Mouse (Mus musculus) cerebral cortex, adult 2 months (tissue): ENCODE data around the gene Uqcrq.

Experiments
- WGBS: fragments of 180-500 bp; shearing (Covaris S2); methylation state at CpG from one replicate; pipeline ENCODE4 v1.1.7; 2018; 5-methylcytosine and 5-hydroxymethylcytosine counted together

Gene Uqcrq

GRCm38 (mm10) chr11:53393856-53394255 lies 36.8 kb downstream of the Uqcrq start:
- 82% methylated on average over 1 of the region's 1 CpGs for WGBS

- WGBS, result 85% methylated on average over 2 of the region's 2 CpGs
These were observed 46.7 kb downstream of the Uqcrq start for GRCm38 (mm10) chr11:53383758-53384428.

DNA sequence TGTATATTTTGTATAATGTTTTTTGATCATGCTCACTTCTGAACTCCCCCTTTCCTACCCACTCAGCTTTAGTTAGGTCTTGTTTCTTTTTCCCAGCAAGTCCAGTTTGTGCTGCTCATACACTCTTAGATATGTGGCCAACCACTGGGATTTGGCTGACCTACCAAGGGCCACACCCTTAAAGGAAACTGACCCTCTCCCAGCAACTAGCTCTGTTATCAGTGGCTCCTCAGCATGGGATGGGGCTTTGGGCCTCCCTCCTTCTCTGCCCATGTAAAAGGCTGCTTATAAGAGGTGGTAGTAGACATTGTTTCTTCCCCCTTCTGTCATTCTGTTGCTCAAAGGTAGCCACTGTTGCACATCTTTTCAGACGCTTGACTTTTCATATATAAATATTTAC lies 51.7 kb downstream of the Uqcrq start:
- WGBS, result 72% methylated on average over 1 of the region's 1 CpGs
